Mouse (Mus musculus) lung, postnatal 14 days (tissue): ENCODE data around the gene Tbc1d10c.
A peak's percentile ranks its signal among the peaks of the same experiment; 100 is the strongest.

Source experiments
- DNase-seq: peaks from one replicate; pipeline ENCODE4 v3.0.0; 2021

The Tbc1d10c gene

DNA sequence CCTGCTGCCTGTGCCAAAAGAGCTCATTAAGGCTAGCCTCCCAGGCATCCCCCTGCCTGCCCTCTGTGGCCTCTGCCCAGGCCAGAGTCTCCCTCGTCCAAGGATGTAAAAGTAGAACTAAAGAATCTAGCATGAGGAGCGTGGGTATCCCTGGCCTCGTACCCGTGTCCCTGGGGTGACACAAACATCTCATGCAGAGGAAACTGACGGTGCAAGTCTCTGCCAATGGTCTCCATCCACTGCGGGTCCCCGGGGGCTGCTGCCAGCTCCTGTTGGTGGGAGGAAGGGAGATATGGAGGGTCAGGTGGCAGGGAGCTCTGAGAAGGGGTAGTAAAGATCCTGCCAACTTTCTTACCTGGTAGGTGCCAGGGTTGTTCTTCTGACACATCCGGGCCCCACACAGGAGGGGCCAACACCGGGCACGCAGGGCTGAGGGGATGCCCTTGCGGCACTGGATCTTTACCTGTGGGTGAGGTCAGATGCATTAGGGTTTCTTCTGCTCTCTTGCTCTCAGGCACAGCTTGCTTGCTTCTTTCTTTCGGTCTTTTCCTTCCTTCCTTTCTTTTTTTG, 1.9 kb downstream of the Tbc1d10c start:
- no peak for DNase-seq

DNA sequence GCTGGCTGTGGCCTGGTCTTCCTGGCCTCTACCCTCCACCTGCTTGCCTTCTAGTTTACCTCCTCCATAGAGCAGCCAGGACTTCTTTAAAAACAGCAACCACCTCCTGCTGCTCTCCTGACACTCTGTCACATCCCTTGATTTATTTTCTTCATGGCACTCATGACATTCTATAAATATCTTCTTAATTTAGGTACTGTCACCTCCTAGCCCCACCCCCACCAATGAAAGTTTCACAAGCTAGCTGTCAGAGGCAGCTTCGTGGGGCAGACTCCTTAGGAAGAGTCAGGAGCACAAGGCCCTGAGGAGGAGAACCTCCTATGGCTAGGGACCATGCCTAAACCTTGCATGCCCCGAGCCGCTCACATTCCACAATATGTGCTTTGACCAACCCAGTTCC, 3.8 kb downstream of the Tbc1d10c start:
- no peak for DNase-seq

DNA sequence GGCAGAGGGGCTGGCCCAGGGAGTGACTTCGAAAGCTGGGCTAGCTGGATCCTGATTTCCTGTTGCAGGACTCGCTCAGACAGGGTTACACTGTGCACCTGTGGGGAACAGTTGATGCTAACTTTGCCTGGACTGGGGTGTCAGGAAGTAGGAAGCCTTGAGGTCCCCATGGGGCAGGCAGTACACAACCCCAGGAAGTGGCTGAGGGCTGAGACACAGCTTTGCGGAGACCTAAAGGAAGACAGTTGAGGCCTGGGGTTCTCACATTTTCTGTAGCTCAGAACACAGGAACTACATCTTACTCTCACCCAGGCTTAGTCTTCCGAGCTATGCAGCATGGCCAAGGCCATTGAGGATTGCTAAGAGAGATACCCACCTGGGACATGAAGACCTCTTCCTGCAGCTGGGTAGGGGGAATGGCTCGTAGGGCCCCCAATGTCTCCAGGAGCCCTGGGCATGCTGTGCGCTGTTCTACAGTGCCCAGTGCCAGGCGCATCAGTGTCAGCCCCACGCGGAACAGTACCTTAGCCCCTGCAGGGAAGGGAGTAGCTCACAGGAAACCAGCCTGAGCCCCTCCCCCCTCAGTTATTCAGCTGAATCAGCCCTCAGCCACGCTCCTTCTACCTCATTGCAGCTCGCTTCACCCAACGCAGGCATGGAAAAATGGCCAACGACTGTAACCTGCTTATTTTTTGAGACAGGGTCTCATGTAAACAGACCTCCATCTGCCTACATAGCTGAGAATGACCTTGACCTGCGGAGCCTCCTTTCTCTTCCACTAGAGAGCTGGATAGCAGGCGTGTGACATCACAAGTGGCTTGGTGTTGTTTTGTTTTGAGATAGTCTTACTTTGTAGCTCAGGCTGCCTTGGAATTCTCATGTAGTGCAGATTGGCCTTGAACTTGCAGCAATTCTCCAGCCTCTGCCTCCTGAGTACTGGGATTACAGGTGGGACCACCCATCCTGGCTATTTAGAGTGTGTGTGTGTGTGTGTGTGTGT, 5.8 kb downstream of the Tbc1d10c start:
- DNase-seq: no peak

DNA sequence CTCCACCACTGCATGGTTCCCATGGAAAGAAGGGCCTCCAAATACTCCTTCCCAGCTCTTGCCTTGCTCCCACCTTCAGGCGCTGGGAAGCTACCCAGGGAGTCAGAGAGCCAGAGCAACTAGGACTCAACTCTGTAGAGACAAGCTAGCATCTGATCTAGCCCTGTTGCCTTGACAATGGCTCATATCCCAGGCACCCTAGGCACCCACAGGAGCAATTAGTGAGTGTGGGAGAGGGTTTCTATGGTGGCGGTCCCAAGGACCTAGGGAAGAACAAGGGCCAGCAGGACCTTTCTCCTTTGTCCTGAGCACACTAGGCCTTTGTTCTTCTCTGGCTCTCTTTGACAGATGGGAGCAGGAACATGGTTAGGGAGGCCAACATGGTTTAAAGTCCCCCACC, 7.4 kb downstream of the Tbc1d10c start:
- no peak for DNase-seq

DNA sequence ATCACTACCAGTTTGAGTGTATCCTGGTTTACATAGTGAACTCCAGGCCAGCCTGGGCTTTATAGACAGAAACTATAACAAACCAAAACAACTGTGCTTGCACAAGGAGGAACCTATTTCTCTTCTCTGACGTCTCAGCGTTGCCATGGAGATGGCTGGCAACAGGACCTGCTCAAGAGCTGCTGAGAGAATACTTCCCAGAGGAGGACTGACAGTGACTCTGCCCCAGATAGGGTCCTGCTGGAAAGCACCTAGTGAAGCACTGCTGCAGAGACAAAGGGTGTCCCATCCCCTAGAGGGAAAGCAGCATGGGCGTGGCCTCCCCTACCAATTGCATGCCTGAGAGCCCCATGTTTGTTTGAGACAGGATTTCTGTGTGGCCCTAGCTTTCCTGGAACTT, 9.2 kb downstream of the Tbc1d10c start:
- DNase-seq: peak; percentile 72

DNA sequence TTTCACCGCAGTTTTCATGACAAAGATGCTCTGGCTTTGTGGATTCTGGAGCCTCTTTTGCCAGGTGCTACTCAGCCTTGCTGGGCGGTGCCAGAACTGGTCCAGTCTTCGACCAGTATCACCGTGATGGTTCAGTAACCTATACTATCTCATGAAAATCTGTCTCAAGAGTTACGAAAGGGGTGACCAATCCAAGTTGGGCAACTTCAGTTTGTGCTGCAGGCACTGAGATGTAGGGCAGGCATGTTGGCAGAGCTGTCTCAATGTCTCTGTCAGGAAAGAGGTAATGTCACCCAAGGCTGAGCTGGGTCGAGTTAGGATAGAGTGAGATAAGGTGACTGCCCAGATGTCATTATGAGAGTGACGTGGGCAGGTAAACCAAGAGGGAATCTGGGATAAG, 10.7 kb downstream of the Tbc1d10c start:
- DNase-seq: no peak

DNA sequence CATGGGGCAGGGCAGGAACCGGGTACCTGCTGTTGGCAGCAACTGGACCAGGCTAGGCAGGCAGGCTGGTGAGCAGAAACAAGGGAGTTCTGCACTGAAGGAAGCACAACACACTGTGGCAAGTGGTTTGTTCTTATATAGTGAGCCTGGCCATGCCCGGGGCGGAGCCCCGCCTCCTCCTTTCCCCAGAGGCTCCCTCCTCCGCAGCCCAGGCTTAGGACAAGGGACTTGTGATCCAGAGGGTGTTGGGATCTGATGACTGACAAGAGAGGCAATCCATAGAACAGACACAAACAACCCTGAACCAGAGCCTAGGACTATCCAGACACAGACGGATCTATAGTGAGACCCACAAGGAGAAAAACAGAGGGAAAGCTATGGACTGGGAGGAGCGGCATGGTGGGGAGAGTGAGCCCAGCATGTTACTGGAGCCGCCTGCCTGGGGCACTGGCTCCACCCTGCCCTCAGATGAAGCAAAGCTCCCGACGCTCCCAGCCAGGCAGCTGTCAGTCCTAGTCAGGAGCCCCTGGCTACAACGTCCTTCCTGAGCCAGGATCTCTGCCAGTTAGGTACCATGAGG, 15.6 kb downstream of the Tbc1d10c start, which contains the start of gene Carns1:
Carns1 (minus strand) TSS at position 112 of the 580 bp plus-strand sequence.
- DNase-seq: peak; percentile 28

DNA sequence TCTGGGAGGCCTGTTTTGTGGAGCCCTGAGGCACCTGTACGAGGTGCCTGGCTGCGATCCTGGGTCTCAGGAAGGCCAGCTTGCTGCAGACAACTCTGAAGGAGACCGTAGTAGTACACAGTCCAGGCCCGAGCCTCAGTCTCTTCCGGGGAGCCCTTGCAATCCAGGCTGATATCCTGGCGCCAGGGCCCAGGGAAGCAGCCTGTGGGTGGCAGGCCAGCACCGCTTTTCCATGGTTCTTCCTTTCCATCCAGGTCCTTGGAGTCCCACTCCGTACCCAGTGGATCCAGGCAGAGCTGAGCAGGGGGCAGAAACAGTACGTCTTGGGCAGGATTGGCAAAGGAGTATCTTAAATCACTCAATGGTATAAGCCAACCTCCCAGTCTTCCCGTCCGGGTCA, 18.2 kb downstream of the Tbc1d10c start:
- no peak for DNase-seq

DNA sequence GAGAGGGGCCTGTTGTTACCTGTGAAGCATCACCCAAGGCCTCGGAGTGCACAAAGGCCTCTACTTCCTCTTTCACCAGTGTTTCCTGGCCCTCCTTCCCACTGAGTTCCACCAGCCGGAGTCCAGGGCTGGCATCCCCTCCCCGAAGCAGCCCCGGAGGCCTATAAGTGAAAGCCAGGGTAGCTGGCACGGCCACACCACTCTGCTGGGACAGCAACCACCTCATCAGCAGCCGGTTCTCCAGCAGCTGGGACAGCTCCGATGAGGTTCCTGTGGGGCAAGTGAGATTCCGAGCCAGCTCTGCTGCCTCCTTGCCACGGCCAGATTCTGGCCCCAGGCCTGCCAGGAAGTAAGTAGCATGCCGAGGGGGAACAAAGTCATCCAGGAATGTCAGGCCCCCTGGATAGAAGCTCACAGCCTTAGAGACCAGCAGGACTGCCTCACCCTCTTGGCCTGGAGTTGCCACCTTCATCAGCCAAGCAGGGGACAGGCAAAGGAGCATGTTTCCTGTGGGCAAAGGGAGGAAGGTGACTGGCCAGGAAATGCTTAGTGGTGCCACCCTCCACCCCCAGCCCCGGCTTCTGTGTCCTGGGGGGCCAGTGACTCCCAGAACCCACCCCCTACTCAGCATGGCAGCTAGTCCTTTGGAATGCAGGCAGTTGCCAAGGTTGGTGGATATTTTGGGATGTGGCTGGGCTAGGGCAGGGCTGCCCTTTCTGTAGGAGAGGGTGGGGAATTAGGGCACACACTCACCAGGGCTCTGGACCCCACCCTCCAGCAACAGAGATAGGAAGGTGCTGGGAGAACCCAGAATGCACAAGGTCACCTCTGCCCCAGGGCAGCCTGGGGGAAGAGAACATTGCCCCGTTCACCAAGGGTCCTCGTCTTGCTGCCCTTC, 19.4 kb downstream of the Tbc1d10c start:
- DNase-seq: peak; percentile 44

DNA sequence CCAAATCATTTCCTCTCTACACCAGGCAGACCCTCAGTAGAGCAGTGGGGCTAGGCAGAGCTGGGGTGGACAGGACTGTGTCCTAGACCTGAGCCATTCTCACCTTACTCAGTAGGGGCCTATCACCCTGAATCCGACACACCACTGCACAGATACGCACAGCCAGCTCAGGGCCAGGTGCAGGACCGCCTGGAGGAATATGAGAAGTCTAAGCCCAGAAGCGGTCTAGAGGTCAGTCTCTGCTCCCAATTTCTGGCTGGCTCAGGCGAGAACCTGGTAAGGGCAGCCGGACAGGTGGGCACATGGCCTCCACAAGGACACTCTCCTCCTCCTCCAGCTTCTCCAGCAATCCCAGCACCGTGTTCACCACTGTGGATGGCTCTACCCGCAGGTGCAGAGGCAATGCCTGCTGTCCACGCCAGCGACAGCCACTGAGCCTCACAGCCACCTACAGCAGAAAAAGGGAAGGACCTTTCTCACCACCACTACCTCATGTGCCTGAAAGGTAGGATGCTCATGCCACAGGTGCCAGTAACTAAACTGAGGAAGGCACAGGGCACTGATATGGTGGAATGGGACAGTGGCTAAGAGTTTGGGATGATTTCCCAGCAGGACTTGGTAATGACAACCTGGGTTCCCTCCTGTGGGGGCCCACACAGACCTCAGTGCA, 20.2 kb downstream of the Tbc1d10c start:
- no peak for DNase-seq

DNA sequence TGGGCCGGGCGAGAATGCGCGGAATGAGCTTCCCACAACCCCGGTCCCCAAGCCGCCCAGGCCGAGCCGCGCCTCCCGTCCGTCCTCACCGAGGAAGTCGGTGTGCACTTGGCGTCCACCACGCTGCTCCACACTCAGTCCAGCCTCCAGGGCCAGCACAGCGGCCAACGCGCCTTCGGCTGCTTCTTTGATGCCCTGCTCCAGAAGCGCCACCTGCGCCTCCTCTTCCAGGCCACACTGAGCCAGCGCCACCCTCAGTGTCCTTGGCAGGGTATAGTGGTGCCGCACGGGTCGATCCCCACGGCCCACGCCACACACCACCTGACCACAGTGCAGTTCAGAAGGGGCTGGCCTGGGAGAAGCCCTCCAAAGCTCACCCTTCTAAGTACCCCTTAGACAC, 21.3 kb downstream of the Tbc1d10c start:
- DNase-seq: no peak

DNA sequence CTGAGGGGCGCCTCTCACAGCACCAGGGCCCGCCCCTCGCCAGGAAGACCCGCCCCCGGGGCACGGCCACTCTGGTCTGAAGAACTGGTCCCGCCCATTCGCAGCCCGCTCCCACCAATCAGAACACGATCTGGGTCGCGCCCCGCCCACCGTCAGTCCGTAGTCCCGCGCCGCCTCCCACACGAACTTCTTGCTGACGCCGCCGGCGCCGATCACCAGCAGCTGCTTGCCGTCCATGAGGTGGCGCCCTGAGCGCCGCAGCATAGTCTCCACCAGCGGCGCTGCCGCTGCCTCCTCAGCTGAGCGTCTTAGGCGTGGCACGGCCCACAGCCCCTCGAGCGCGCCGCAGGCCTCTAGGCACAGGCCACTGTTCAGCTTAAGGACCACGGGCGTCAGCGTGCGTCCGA, 21.7 kb downstream of the Tbc1d10c start:
- peak; percentile 100 for DNase-seq

DNA sequence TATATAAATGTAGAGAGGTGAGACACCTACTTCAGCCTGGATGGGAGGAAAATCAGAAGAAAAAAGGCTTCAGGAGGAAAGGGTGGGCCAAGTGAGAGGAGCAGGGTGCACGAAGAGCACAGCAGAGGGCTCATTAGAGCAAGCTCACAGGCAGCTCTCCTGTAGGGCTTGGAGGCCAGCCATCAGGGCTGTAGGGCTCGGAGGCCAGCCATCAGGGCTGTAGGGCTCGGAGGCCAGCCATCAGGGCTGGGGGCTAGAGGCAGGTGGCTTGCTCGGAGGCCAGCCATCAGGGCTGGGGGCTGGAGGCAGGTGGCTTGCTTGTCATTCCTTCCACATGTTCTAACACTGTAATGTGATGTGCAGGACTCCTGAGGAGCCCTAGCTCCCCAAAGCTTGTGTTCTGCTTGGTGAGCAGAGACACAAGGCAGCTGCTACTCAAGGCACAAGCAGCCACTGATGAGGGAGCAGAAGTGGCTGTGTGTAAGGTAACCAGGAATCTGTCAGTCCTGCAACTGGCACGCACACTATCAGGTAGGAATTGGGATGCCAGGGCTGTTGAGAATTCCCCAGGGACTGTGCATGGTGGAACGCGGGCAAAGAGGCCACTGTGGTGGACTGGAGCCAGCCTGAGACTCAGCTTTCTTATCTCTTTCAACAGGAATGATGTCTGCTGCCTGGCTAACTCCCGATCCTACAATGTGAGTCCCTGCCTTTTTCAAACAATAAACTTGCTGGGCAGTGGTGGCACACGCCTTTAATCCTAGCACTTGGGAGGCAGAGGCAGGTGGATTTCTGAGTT, 24.2 kb downstream of the Tbc1d10c start:
- no peak for DNase-seq

DNA sequence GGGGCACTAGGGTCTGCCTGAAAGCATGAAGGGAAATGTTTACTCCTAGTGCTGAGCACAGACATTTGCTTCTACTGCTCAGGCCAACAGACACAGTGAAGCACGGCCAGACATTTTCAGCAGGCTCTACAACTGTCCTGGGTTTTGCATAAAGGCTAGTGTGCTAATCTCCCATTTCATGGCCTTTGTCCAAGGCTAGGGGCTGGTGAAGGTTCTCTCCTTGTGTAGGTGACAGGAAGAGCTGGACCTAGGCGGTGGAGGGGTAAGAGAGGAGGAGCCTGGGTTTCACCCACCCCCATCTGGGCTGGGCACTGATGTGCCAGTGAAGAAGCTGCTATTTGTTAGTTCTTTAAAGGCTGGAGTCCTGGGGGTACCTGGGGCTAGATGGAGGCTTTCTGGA, 26.4 kb downstream of the Tbc1d10c start:
- no peak for DNase-seq

DNA sequence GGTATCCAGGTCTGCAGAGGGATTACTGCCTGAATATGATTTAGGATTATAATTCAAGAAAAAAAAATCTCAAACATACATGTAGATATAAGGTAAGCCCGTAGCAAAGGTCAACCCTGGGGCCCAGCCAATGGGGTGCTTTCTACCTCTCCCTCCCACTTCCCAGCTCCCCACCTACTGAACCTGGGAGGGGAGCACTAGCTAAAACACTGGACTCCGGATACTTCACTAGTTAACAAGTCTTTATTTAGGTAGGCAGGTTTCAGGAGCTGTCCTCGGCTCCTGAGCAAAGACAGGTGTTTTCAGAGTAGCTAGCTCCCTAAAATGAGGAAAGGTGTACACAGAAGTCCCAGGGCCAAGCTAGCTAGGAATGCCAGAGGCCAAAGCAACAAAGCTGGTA, 27.0 kb downstream of the Tbc1d10c start:
- no peak for DNase-seq

DNA sequence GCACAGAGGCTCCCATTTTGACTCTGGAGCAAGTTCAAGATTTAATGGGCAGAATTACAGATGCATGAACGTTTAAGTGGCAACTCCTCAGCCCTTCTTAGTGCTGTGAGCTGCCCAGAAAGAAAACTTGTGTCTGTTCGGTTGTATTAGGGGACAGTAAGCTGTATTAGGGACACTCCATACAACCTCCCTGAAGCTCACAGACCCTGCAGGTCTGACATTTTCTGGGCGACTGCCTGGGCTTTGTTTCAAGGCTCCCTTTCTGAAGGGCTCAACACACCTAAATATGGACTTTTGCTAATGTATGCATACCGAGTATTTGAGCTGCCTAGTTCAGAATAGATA, 27.6 kb downstream of the Tbc1d10c start:
- DNase-seq: no peak

DNA sequence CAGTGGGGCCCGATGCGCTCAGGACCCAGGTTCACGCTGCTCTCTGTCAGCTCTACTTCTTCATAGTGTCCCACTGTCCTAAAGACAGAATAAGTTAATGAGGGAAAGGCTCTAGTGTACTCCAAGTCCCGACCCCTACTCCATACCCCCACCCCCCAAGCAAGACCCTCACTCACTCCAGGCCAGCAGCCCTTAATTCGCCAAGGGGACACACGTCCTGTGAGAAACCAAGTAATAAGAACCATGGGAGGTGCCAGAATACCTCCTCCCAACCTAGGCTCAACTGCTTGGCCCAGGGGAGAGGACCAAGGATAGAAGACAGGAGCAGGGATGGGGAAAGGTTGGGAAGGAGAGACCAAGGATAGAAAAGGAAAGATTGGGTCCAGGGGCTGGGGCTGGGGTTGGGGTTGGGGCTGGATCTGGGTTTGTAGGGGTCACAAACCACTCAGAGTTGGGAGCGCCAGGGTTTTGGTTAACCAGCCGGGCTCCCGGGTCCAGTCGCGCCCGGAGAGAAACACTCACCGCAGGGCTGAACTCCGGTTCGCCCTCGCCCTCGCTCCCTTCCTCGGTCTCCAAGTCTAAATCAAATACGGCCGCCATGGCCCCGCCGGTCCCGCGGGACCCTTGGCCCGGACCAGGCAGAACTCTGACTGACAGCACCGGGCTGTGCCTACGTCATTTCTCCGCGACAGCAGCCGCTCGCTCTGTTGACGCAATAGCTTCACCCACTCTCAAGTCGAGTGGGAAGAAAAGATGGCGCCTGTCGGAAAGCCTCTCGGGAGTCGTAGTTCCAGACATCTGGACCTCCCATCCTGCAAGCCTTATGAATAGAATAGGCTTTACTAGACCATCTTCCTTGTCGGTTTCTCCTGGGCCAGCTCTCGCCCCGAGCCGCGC, 28.2 kb downstream of the Tbc1d10c start, which contains the start of gene Rps6kb2:
Rps6kb2 (minus strand) TSS at position 709 of the 897 bp plus-strand sequence.
- peak; percentile 97 for DNase-seq

DNA sequence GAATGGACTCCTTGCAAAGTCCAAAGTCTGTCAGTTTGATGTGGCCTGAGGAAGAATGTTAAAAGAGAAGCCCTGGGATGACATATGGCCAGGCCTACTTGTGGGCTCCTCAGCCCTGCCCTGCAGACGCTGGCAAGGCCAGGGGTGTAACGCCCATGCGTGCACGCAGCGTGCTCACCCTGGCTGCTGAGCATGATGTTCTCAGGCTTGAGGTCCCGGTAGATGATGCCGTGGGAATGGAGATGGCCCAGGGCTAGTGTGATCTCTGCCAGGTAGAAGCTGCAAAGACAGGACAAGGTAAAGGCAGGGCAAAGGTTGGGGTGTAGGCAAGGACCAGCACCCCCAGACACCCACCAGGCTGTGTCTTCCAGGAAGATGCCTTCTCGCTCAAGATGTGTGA, 32.0 kb downstream of the Tbc1d10c start:
- DNase-seq: no peak

DNA sequence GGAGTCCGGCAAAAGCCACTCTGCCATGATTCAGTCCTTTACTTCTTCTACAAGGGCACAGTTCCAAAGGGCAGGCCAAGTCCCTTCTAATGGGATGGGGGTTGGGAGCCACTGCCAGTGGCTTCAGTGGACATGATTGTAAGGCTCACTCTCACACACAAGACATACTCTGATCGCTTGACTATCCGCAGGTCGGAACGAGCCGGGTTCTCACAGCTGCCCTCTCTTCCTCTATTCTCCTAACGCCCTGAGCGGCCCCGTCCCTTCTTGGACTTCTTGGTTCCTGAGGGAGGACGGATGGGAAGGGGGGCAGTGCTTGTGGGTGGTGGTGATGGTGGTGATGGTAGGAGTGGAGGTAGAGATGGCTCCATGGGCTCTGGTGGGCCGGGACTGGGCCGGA, 34.3 kb downstream of the Tbc1d10c start:
- no peak for DNase-seq

DNA sequence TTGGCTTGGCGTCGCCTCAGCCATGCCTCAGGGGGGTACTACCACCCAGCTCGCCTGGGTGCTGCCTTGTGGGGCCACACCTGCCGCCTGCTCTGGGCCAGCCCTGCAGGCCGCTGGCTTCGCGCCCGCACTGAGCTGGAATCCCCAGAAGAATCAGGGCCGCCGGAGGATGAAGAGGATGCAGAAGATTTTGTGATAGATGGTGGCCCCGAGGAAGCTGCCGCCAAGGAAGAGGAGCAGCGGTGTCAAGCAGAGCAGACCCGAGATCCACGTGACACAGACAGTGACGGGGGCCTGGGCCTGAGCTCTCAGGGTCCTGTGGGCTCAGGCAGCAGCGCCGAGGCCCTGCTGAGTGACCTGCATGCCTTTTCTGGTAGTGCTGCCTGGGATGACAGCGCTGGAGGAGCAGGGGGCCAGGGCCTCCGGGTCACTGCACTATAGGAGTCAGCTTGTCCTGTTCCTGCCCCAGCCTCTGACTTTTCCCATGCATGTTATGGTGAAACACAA, 35.0 kb downstream of the Tbc1d10c start:
- DNase-seq: no peak
